Mouse (Mus musculus) ES-E14 (cell line): ENCODE measurements around the gene Unk. TPM values are rescaled to one million over a fixed set of nuclear protein-coding genes. Genes with fewer than 3 reads are reported as not detected.
A peak's percentile ranks its signal among the peaks of the same experiment; 100 is the strongest.

Experiments used
- DNase-seq: peaks from one replicate; pipeline ENCODE4 v3.0.0-alpha.2; 2013; ENCODE audit warnings: low read depth, low spot score
- H3K27ac ChIP-seq: 2 replicates; pipeline ENCODE4 v1.5.1; 2012; ENCODE audit warnings: low read depth, mild to moderate bottlenecking, low read length, moderate library complexity, mixed read lengths; ENCODE audit not compliant: poor library complexity, insufficient read depth, severe bottlenecking
- H3K36me3 ChIP-seq: 2 replicates; pipeline ENCODE4 v1.6.1; 2012; ENCODE audit warnings: mild to moderate bottlenecking, low read length, moderate library complexity, mixed read lengths; ENCODE audit not compliant: control insufficient read depth, poor library complexity, insufficient read depth, severe bottlenecking
- H3K4me1 ChIP-seq, 2 experiments: fragments of 150-350 bp in 1 of 2; sonication (generic) in 1 of 2; 2 replicates each; pipeline ENCODE4 v1.6.1; 2012; ENCODE audit warnings: low read length in 2 of 2, mild to moderate bottlenecking in 1 of 2, mixed read lengths in 1 of 2; ENCODE audit not compliant: control insufficient read depth in 2 of 2, insufficient read depth in 2 of 2, poor library complexity in 1 of 2
- H3K4me3 ChIP-seq, 2 experiments: fragments of 150-350 bp in 1 of 2; sonication (generic) in 1 of 2; 2 replicates each; pipeline ENCODE4 v1.5.1; 2012; ENCODE audit warnings: low read length in 2 of 2, low read depth in 1 of 2, mild to moderate bottlenecking in 1 of 2, mixed read lengths in 1 of 2; ENCODE audit not compliant: insufficient read depth in 1 of 2, poor library complexity in 1 of 2, severe bottlenecking in 1 of 2
- H3K9ac ChIP-seq: 2 replicates; pipeline ENCODE4 v1.6.1; 2012; ENCODE audit warnings: low read depth, mild to moderate bottlenecking, low read length, mixed read lengths; ENCODE audit not compliant: poor library complexity, insufficient read depth, severe bottlenecking
- H3K9me3 ChIP-seq: fragments of 150-350 bp; sonication (generic); 2 replicates; pipeline ENCODE4 v1.6.1; 2012; ENCODE audit warnings: low read depth, mild to moderate bottlenecking, low read length; ENCODE audit not compliant: control insufficient read depth, insufficient read depth
- CHD2 ChIP-seq: IDR thresholded peaks from 2 replicates; pipeline ENCODE4 v1.6.1; 2014; ENCODE audit warnings: mild to moderate bottlenecking, low read depth, low read length, inconsistent platforms
- HCFC1 ChIP-seq: IDR thresholded peaks from 2 replicates; pipeline ENCODE4 v1.6.1; 2012; ENCODE audit warnings: low read length, inconsistent platforms, borderline replicate concordance; ENCODE audit not compliant: insufficient read depth
- MAFK ChIP-seq: IDR thresholded peaks from 2 replicates; pipeline ENCODE4 v1.6.1; 2014; ENCODE audit warnings: mild to moderate bottlenecking, low read depth, low read length, inconsistent platforms; ENCODE audit not compliant: insufficient read depth
- ZC3H11A ChIP-seq: IDR thresholded peaks from 2 replicates; pipeline ENCODE4 v1.6.1; 2012; ENCODE audit warnings: low read depth, mild to moderate bottlenecking, inconsistent platforms, low read length, borderline replicate concordance
- ZNF384 ChIP-seq: IDR thresholded peaks from 2 replicates; pipeline ENCODE4 v1.6.1; 2012; ENCODE audit warnings: low read depth, low read length, inconsistent platforms
- in situ Hi-C, 2 experiments: fragments of 600-800 bp; cut with MboI; formaldehyde crosslinking; loops; one replicate each; pipeline ENCODE4 v1.15.1; 2025; ENCODE audit warnings: low sequenced_read_pairs in 2 of 2, inconsistent platforms in 1 of 2; ENCODE audit not compliant: unreplicated experiment in 2 of 2
- total RNA-seq: library from RNA; depleted of rRNA; stranded (reverse); fragments of 300-350 nt; gene quantifications from 2 replicates; pipeline ENCODE4 v1.2.3, GENCODE M21; 2012

Unk gene
- total RNA-seq, 1 experiment: 32.5 TPM

DNA sequence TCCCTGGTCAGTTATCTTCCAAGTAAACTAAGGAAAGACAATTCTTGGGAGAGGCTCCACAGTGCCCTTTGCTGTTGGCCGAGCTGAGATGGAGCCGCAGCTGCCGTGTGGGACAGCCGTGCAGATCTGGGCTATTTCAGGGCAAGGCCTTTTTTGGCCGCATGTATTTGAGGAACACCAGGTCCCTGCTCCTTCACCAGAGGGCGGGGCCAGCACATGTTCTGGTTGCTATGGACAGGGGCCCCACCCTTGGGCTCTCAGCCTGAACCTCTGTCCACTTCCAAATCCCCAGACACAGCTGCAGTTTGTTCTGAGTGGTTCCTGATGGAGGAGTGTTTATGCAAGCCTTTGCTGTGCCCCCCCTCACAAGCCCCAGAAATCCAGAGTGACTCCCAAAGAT is 70.3 kb downstream of the Unk start:
- H3K27ac ChIP-seq: no peak overlapping the region
- peaks cover 10 to 13% of the 10 kb centered on the region in 2 experiments for H3K4me1 ChIP-seq
- no peak overlapping the region for H3K9ac ChIP-seq
- H3K9me3 ChIP-seq: no peaks in the 10 kb centered on the region
- H3K36me3 ChIP-seq: no peaks in the 10 kb centered on the region
- DNase-seq: no peak
- TF ChIP-seq ZC3H11A (no peak), MAFK (no peak)
- H3K4me3 ChIP-seq: no peak overlapping the region
- in situ Hi-C loops: no loop called here

DNA sequence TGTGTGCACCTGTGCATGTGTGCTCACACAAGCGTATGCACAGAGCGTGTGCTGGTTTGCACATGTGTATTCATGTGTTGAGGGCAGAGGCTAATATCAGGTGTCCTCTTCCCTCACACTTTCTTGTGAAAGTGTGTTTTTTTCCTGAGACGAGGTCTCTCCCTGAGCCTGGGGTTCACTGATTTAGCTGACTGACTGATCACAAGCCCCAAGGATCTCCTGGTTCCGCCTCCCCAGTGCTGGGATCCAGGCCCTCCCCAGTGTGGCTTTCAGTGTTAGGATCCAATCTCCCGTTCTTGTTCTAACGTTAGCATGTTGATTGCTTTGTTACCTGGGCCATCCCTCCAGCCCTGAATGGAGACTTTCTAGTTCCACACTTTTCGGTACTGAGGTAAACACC is 70.7 kb downstream of the Unk start:
- in situ Hi-C loops: no loop called here
- peaks cover 10 to 14% of the 10 kb centered on the region in 2 experiments for H3K4me1 ChIP-seq
- no peaks in the 10 kb centered on the region for H3K36me3 ChIP-seq
- TF ChIP-seq ZC3H11A (no peak), HCFC1 (no peak), ZNF384 (no peak), CHD2 (no peak), MAFK (no peak)
- H3K9ac ChIP-seq: no peak overlapping the region
- DNase-seq: no peak
- no peak overlapping the region for H3K4me3 ChIP-seq
- no peak overlapping the region for H3K27ac ChIP-seq
- H3K9me3 ChIP-seq: no peaks in the 10 kb centered on the region

DNA sequence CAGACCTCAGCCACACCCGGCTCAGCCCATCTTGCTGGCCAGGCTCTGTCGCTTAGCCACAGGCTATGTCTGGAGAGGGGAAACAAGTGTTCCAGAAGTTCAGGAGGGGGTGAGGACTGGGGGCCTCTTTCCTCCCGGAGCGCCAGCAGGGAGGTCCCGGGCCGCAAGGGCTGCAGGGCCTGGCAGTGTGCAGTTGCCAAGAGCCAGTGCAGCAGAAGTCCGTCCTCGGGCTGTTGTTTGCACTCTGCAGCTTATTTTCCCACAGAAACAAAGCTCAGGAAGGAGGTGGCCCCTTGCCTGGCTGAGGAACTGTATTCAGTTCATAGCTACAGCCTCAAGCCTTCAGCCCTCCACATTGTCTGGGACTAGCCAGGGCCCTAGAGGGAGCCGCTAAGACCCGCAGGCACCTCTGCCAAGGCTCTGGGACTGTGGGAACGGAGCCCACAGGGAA is 71.8 kb downstream of the Unk start:
- no peak overlapping the region for H3K9ac ChIP-seq
- 0 out of 4 replicates have a peak overlapping the region, but pooled peaks of 1 of the 2 experiments have one; percentile 7 for H3K4me3 ChIP-seq
- H3K4me1 ChIP-seq: peaks cover 10 to 21% of the 10 kb centered on the region in 2 experiments
- H3K36me3 ChIP-seq: no peaks in the 10 kb centered on the region
- DNase-seq: no peak
- H3K9me3 ChIP-seq: no peaks in the 10 kb centered on the region
- peak overlapping the region; percentile 19; the same call in 1 of the 2 replicates for H3K27ac ChIP-seq
- in situ Hi-C loops: no loop called here
- TF ChIP-seq CHD2 (no peak), MAFK (no peak), ZC3H11A (no peak), HCFC1 (no peak), ZNF384 (no peak)

DNA sequence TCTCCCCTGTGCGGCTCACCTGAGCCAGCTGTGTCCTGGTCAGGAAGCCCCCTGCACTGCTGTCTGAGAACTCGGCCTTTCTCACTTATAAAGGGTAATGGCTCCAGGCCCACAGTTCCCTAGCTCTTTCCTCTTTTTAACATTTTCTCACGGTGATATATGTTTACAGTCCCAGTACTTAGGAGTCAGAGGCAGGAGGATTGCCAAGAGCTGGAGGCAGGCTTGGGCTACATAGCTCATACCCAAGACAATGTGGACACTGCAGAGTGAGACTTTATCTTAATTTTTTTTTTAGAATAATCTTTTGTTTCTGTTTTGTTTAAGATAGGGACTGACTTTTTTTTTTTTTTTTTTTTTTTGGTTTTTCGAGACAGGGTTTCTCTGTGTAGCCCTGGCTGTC is 72.3 kb downstream of the Unk start:
- TF ChIP-seq MAFK (no peak), HCFC1 (no peak), ZC3H11A (no peak), ZNF384 (no peak), CHD2 (no peak)
- no peak overlapping the region for H3K4me3 ChIP-seq
- no peaks in the 10 kb centered on the region for H3K9me3 ChIP-seq

DNA sequence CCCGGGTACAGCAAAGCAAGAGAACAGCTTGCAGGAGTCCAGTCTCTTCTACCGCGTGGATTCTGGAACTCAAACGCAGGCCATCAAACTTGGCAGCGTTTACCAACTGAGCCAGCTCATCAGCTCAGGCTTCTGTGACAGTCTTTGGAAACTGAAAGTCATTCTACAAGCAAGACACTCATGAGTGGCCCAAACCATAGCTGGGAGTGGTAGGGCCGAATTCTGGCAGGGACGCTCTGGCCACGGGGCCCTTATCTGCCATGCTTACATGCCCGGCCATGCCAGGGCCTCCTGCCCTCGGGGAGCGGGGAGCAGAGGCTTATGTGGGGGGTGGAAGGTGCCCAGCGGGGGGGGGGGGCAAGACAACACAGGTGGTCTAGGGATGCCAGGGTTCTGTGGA is 73.5 kb downstream of the Unk start:
- Histone ChIP-seq H3K27ac (no peak overlapping the region), H3K4me1 (peaks cover 13 to 36% of the 10 kb centered on the region in 2 experiments), H3K4me3 (no peak overlapping the region), H3K36me3 (no peaks in the 10 kb centered on the region), H3K9me3 (no peaks in the 10 kb centered on the region), H3K9ac (no peak overlapping the region)
- in situ Hi-C loops: no loop called here
- no peak for DNase-seq
- no peak for TF ChIP-seq HCFC1
- no peak for TF ChIP-seq MAFK
- TF ChIP-seq ZNF384: no peak
- no peak for TF ChIP-seq ZC3H11A
- no peak for TF ChIP-seq CHD2

More for the DNA sequence above, 72.3 kb downstream of the Unk start:
- in situ Hi-C loops: no loop called here
- Histone ChIP-seq H3K36me3 (no peaks in the 10 kb centered on the region), H3K9ac (no peak overlapping the region), H3K4me1 (peaks cover 10 to 26% of the 10 kb centered on the region in 2 experiments), H3K27ac (peak overlapping the region; percentile 1; the same call in 1 of the 2 replicates)
- no peak for DNase-seq
